Mouse (Mus musculus) cortical plate, adult 2 months (tissue): Measurements from ENCODE around the gene Sox10.

ENCODE experiments used
- CTCF ChIP-seq: fragments of 200-500 bp; IDR thresholded peaks from 2 replicates; pipeline ENCODE4 v1.5.1; 2011; ENCODE audit warnings: mild to moderate bottlenecking, control low read depth, low read length; ENCODE audit not compliant: insufficient read depth; ENCODE audit errors: extremely low read depth
- POLR2A ChIP-seq: fragments of 200-500 bp; IDR thresholded peaks from 2 replicates; pipeline ENCODE4 v1.6.1; 2011; ENCODE audit warnings: mild to moderate bottlenecking, low read length, control low read depth; ENCODE audit not compliant: insufficient read depth; ENCODE audit errors: extremely low read depth

GRCm38 (mm10) chr15:79165140-79165539, at the start of gene Sox10:
- TF ChIP-seq CTCF = no peak
- TF ChIP-seq POLR2A = no peak
